Mouse (Mus musculus) cerebellum, adult (tissue): Measurements from ENCODE around the gene AI481877.
A peak's percentile ranks its signal among the peaks of the same experiment; 100 is the strongest.

Experiments
- ATAC-seq: cut with Nextera tagmentation; 2 replicates; pipeline ENCODE4 v1.9.2; 2017; ENCODE audit warnings: mild to moderate bottlenecking, moderate library complexity, mixed read lengths; ENCODE audit not compliant: insufficient number of reproducible peaks, low FRiP score, low TSS enrichment

AI481877 gene

DNA sequence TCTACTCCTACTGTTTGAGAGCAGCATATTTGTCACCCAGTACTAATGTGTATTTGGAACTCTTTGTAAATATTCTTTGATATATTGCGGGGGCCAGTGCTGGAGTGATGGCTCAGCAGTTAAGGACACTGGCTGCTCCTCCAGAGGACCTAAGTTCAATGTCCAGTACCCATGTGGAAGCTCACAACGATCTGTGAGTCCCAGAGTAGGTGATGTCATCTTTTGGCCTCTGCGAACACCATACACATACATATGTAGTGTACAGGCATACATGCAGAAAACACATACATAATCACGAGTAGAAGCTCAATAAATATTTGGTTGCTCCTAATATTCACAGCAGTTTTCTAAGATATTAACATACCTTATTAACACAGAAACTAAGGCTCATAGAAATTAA is 9.8 kb downstream of the AI481877 start:
- ATAC-seq: no peak

DNA sequence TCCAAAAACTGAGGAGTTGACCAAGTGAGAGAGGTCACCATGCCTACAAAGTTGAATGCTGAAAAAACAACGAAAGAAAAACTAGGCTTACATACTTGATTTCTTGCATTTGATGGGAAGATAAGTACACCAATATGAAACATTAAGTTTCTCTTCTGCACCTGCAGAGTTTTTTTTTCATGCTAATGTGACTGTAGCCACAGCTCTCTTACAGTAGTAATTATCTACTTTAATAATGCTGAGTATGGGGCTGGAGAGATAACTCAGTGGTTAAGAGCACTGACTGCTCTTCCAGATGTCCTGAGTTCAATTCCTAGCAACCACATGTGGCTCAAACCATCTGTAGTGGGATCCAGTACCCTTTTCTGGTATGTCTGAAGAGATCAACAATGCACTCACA is 13.7 kb downstream of the AI481877 start:
- no peak for ATAC-seq

- ATAC-seq: no peak
Observed at GRCm38 (mm10) chr4:59123557-59123956, 15.2 kb downstream of the AI481877 start.

GRCm38 (mm10) chr4:59117644-59118495 is 20.9 kb downstream of the AI481877 start:
- ATAC-seq: no peak

DNA sequence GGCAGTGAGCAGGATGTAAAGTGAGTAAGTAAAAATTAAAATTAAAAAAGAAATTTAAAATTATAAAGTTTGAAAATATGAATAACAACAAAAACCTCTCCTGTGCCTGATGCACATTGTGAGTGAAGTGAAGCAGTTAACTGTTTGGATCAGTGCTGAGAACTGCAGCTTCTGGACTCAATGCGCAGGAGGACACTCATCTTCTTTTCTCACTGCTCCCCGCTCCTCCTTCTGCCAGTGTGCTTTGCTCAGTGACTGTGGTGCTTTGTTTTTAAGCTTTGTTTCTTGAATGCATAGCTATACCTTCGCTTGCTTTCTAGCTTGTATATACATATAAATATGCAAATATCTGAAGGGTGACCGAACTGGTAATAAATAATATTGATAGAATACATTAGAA is 30.1 kb downstream of the AI481877 start:
- no peak for ATAC-seq

GRCm38 (mm10) chr4:59107886-59108285 is 30.9 kb downstream of the AI481877 start:
- no peak for ATAC-seq

GRCm38 (mm10) chr4:59106661-59107060 is 32.1 kb downstream of the AI481877 start:
- ATAC-seq: no peak

GRCm38 (mm10) chr4:59104166-59104565 is 34.6 kb downstream of the AI481877 start:
- no peak for ATAC-seq

- ATAC-seq: peak; percentile 83
Observed at GRCm38 (mm10) chr4:59096393-59096792, 42.4 kb downstream of the AI481877 start.

GRCm38 (mm10) chr4:59089391-59089790 is 49.4 kb downstream of the AI481877 start:
- no peak for ATAC-seq

DNA sequence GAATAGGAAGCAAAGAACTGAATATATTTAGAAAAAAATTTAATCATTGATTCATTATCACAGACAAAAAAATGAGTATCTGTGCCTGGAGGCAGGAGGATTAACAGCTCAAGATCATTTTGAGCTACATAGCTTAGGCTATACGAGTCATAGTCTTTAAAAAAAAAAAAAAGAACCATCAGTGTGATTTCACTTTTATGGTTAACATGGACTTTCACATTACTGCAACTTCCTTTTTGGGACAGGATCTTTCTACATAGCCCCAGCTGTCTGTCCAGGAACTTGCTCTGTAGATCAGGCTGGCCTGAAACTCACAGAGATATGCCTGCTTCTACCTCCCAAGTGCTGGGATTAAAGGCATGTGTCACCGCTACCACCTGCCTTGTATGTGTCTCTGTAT is 55.4 kb downstream of the AI481877 start:
- no peak for ATAC-seq

DNA sequence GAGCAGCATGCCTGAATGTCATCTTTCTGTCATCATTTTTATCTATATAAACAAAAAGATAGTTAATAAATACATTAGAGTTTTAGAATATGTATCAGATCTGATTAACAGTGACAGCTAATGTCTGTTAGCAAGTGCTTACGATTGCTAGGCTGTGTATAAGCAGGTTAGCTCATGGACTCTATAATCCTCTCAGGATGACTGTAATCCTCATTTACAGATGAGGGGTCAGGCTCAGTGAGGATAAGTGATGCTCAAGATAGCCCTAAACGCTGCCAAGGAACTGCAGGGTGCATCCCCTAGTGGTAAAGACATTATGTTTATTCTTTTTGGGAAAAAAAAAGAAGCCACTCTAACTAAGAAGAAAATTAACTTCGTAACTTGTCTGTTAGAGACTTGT is 69.5 kb downstream of the AI481877 start:
- ATAC-seq: no peak

- no peak for ATAC-seq
Observed at GRCm38 (mm10) chr4:59062526-59062925, 76.3 kb downstream of the AI481877 start.

- ATAC-seq: no peak
Observed at GRCm38 (mm10) chr4:59057929-59058328, 80.9 kb downstream of the AI481877 start.

DNA sequence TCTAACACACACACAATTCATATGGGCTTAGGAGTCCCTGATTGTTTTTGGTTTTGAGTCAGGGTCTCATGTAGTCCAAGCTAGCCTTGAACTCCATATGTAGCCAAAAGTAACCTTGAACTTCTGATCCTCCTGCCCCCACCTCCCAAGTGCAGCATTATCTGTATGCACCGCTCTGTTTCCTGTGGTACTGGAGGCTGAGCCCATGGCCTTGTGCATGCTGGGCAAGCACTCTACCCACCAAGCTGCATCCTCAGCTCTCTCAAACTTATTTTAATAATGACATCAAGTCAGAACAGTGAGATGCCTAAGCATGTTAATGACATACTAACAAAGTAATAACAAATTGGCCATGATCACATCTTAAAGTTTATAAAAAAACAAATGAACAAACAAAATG is 87.7 kb downstream of the AI481877 start:
- no peak for ATAC-seq

- ATAC-seq: no peak
Observed at GRCm38 (mm10) chr4:59047222-59047621, 91.6 kb downstream of the AI481877 start.

DNA sequence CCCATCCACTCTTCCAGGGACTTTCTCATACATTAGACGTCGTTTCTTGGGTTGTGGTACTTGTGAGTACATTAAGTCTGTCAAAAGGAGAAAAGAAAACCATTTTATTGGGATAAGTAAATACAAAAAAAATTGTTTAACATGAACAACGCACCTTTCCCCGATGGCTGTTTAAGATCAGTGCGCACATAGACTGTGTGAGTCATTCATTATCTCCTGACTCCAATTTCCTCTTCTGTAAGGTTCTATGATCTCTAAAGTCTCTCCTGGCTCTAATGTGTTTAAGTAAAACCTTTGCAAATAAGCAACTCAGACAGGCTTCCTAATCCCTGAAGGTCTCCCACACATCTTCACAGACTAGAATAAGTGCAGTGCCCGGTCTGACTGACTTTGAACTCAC is 94.9 kb downstream of the AI481877 start:
- no peak for ATAC-seq

- no peak for ATAC-seq
Observed at GRCm38 (mm10) chr4:59043074-59043473, 95.7 kb downstream of the AI481877 start.

DNA sequence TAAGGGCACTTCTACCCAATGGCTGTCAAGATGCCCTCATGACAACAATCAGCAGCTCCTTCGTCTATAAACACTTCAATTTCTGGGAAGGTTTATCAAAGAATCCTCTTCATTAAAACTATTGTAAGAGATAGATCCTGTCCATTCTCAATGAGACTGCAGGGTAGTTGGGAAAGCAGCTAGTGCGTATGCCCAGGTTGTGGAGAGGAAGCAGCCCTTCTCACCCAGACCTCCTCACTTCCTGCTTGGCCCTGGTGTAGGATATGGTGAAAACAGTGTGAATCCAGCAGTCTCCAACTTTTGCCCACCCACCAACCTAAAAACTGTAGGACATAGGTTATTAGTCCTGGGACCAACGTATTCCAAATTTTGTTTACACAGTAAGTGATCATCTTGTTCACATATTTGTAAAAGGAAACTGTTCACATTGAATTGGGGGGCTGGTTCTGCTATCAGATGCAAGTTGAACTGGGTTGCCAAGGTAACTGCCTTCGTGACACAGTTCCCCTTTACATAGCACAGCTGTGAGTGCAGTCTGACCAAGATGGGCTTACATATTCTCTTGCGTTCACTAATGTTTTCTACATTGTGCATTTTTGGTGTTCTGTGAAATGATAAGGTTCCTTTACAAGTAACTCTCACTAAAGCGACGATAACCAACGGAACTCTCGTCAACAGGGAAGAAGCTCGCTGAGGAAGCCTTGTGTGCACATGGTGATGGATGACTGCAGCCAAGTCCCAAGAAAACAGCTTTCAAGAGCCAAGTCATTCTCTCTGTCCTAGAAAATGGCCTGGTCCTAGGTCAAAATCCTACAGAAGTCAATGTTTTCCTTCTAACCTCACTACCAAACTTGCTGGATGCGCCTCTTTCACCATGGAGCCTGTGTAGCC is 98.1 kb downstream of the AI481877 start:
- no peak for ATAC-seq

DNA sequence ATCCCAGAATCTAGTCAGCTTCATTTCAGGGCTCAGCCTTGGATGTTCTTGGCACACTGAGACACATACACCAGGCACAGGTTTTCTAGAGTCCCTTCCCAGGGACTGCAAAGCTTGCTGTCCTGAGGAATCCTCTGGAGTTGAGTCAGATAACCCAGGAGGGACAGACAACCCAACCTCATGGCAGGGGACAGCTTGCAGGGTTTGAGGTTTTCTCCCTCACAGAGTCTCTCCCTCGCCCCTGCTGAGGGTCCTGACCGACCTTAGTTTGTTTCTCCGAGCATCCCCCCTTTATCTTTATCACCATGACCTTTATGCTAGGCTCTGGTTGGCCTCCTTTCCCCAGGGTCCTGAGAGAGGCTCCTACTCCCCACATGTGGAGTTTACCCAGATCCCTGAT is 101.3 kb downstream of the AI481877 start:
- no peak for ATAC-seq

DNA sequence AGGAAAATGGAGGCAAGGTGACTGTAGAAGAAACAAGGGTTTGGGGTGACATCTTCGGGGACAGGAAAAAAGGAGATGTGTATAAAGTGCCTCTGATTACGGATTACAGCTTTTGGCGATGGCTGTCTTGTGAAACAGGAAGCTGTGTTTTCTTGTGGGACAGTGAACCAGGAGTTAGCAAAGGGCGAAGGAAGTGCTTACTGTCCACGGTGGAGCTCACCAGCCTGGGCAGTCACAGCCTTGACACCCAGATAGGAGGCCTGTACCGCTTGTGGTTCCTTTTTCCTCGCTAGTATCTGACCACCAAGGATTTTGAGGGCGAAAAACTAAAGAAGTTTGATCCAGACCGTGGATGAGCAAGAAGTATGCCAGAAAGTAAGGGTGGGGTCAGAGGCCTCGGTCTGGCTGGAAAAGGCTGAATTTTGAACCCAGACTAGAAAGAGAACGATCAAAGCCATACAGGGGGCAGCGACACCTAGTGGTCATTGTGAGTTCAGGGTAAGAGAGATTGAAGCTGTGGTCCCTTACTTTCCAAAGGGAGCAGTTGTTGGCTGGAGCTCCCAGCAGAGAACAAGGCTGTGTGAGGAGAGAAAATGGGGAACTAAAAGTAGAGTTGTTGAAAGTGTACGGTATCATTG is 102.2 kb downstream of the AI481877 start:
- peak; percentile 34; the same call in 1 of the 2 replicates for ATAC-seq
